Mouse (Mus musculus) liver, embryonic 14.5 days (tissue): ENCODE results near the gene Asb10. TPM values are rescaled to one million over a fixed set of nuclear protein-coding genes. Genes with fewer than 3 reads are reported as not detected.

ENCODE experiments used
- ATAC-seq: fragments of 200-750 bp; cut with Nextera tagmentation; 2 replicates; pipeline ENCODE4 v1.8.0; 2017; ENCODE audit warnings: moderate number of reproducible peaks, mild to moderate bottlenecking, moderate library complexity; ENCODE audit not compliant: insufficient read depth
- DNase-seq, 3 experiments: peaks; one replicate each; pipeline ENCODE4 v3.0.0-alpha.2; 2012 to 2013; ENCODE audit warnings: low read depth in 3 of 3, low spot score in 3 of 3
- H3K27ac ChIP-seq: fragments of 300-500 bp; sonication (generic); 2 replicates; pipeline ENCODE4 v1.5.1; 2014; ENCODE audit warnings: moderate library complexity, mild to moderate bottlenecking, control low read depth, inconsistent platforms
- H3K27me3 ChIP-seq: fragments of 300-500 bp; sonication (generic); 2 replicates; pipeline ENCODE4 v1.6.1; 2014; ENCODE audit warnings: mild to moderate bottlenecking, low read length, moderate library complexity; ENCODE audit not compliant: control insufficient read depth, insufficient read depth
- H3K36me3 ChIP-seq: fragments of 300-500 bp; sonication (generic); replicated peaks from 2 replicates; pipeline ENCODE4 v1.6.1; 2014; ENCODE audit warnings: low read depth; ENCODE audit not compliant: control insufficient read depth, insufficient read depth
- H3K4me1 ChIP-seq, 2 experiments: fragments of 200-500 bp in 1 of 2; fragments of 300-500 bp in 1 of 2; sonication (generic) in 1 of 2; replicated peaks; 2 replicates each; pipeline ENCODE4 v1.6.1; 2012 to 2014; ENCODE audit warnings: antibody characterized with exemption in 1 of 2, inconsistent platforms in 1 of 2, low read length in 1 of 2; ENCODE audit not compliant: control insufficient read depth in 2 of 2, insufficient read depth in 2 of 2
- H3K4me2 ChIP-seq: fragments of 300-500 bp; sonication (generic); 2 replicates; pipeline ENCODE4 v1.6.1; 2014; ENCODE audit warnings: low read depth, mild to moderate bottlenecking, control low read depth, moderate library complexity
- H3K4me3 ChIP-seq, 2 experiments: fragments of 200-500 bp in 1 of 2; fragments of 300-500 bp in 1 of 2; sonication (generic) in 1 of 2; 2 replicates each; pipeline ENCODE4 v1.5.1; 2012 to 2014; ENCODE audit warnings: low read depth in 2 of 2, low read length in 2 of 2, mild to moderate bottlenecking in 2 of 2, control low read depth in 1 of 2, inconsistent platforms in 1 of 2, moderate library complexity in 1 of 2; ENCODE audit not compliant: insufficient read depth in 1 of 2
- H3K9ac ChIP-seq: fragments of 300-500 bp; sonication (generic); replicated peaks from 2 replicates; pipeline ENCODE4 v1.6.1; 2014; ENCODE audit warnings: mild to moderate bottlenecking, control low read depth, moderate library complexity
- H3K9me3 ChIP-seq: fragments of 300-500 bp; sonication (generic); 2 replicates; pipeline ENCODE4 v1.6.1; 2016; ENCODE audit warnings: low read length, mixed read lengths; ENCODE audit not compliant: control insufficient read depth
- CTCF ChIP-seq: IDR thresholded peaks from 2 replicates; pipeline ENCODE4 v1.5.1; 2016; ENCODE audit warnings: antibody characterized with exemption, low read depth, control low read depth
- EP300 ChIP-seq: IDR thresholded peaks from 2 replicates; pipeline ENCODE4 v1.6.1; 2016; ENCODE audit warnings: antibody characterized with exemption, low read depth
- WGBS: fragments of 180-500 bp; shearing (Covaris S2); extraction: QIAGEN DNeasy Blood & Tissue Kit; methylation state at CpG from one replicate; pipeline ENCODE4 v1.1.7; 2014; ENCODE audit not compliant: insufficient replicate concordance; 5-methylcytosine and 5-hydroxymethylcytosine counted together
- polyA plus RNA-seq, 2 experiments: library from polyadenylated mRNA; depleted of rRNA in 1 of 2; stranded (reverse) in 1 of 2; unstranded in 1 of 2; fragments of >200 nt; fragmentation: Nextera tagmentation in 1 of 2; extraction: Ambion mirVana in 1 of 2; gene quantifications; 2 replicates each; pipeline versions ENCODE4 v1.2.1 to v1.2.3; 2012 to 2014

Gene Asb10
- polyA plus RNA-seq, 2 experiments, result 0.08 TPM; not detected in 1

DNA sequence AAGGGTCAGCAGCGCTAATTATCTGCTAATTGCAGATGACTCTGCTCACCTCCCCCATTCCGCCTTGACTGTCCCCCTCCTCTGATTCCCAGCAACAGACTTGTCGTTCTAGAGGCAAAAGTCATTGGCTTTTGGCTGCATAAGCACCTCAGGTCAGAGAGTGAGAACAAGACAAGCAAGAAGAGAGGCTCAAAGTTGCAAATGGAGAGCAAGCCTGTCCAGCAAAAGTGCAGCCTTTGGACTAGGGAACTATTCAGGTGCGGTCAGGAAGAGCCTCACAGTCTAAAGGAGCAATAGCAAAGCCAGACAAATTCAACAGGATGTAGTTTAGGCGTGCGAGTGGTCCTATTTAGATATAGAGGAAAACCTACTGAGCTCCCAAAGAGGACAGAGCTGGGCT is 13.0 kb downstream of the Asb10 start:
- Histone ChIP-seq H3K27me3 (peaks cover 72% of the 10 kb centered on the region), H3K4me1 (no peaks in the 10 kb centered on the region), H3K9ac (no peak overlapping the region), H3K4me2 (no peak overlapping the region), H3K4me3 (no peak overlapping the region), H3K9me3 (no peaks in the 10 kb centered on the region), H3K27ac (no peak overlapping the region), H3K36me3 (no peaks in the 10 kb centered on the region)
- ATAC-seq, result no peak
- TF ChIP-seq EP300 (no peak), CTCF (no peak)
- no peak for DNase-seq
- WGBS, result 14% methylated on average over 6 of the region's 6 CpGs

DNA sequence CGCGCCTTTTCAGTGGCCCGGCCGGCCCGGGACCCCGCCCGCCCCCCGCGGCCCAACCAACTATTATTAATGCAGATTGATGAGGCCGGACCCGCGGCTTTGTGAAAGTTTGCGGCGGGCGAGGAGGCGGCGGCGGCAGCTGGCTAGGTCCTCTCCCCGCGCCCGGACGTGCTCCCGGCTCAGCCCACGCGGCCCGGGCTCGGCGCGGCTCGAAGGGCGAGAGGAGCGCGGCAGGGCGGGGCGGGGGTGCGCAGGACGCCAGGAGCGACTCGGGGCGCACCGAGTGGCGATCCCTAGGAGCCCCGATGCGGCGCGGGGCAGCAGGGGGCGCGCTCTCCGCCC is 13.9 kb downstream of the Asb10 start, which contains the start of gene Gbx1:
TSS of gene Gbx1 (minus strand) at position 314 of the 342 bp plus-strand sequence.
- ATAC-seq (no peak), DNase-seq (no peak)
- peak within 1 kb of the TSS in 1 of 2 experiments; percentile 29; a peak in 2 of 4 replicates for H3K4me3 ChIP-seq
- peaks cover 80% of the 10 kb centered on the region for H3K27me3 ChIP-seq
- no peaks in the 10 kb centered on the region for H3K36me3 ChIP-seq
- no peaks in the 10 kb centered on the region for H3K9me3 ChIP-seq
- TF ChIP-seq EP300 (no peak), CTCF (no peak)
- no peak within 1 kb of the TSS for H3K9ac ChIP-seq
- H3K27ac ChIP-seq, result no peak within 1 kb of the TSS
- WGBS, result under 1% methylated on average over 47 of the region's 49 CpGs
- no peaks in the 10 kb centered on the region for H3K4me1 ChIP-seq
- H3K4me2 ChIP-seq, result peak within 1 kb of the TSS; percentile 42

DNA sequence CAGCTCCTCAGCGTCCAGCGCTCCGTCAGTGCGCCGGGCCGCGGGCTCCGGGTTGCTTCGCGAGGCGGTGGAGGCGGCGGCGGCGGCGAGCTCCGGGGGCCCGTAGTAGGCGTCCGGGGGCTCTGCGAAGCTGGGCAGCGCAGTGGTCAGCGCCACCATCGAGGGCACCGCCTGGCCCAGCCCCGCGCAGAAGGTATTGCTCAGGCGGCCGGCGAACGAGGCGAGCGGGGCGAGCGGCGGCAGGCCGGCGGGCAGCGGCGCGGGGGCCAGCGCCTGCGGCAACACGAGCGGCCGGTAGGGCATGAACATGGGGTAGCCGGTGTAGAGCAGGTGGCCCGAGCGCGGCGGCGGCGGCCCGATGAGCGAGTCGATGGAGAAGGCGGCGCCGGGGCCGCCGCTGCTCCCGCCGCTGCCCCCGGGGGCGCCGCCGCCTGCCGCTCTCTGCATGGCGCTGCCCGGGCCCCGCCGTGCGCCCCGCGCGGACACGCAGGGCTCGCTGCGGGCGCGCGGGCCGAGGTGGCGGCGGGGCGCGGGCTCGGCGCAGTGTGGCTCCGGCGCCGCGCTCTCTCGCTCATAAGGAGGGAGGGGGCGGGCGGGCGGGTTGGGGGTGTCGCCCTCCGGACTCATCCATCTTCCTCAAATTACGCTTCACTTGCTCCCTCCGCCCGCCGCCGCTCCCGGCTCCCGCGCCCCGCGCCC is 14.4 kb downstream of the Asb10 start:
- Histone ChIP-seq H3K36me3 (no peaks in the 10 kb centered on the region), H3K4me1 (no peaks in the 10 kb centered on the region), H3K27ac (no peak overlapping the region), H3K4me3 (peak overlapping the region in 1 of 2 experiments; percentile 29; a peak in 2 of 4 replicates), H3K9ac (no peak overlapping the region), H3K9me3 (no peaks in the 10 kb centered on the region), H3K4me2 (peak overlapping the region; percentile 42), H3K27me3 (peaks cover 85% of the 10 kb centered on the region)
- DNase-seq (no peak), ATAC-seq (no peak)
- WGBS, result 1% methylated on average over 85 of the region's 109 CpGs
- TF ChIP-seq EP300 (no peak), CTCF (no peak)

DNA sequence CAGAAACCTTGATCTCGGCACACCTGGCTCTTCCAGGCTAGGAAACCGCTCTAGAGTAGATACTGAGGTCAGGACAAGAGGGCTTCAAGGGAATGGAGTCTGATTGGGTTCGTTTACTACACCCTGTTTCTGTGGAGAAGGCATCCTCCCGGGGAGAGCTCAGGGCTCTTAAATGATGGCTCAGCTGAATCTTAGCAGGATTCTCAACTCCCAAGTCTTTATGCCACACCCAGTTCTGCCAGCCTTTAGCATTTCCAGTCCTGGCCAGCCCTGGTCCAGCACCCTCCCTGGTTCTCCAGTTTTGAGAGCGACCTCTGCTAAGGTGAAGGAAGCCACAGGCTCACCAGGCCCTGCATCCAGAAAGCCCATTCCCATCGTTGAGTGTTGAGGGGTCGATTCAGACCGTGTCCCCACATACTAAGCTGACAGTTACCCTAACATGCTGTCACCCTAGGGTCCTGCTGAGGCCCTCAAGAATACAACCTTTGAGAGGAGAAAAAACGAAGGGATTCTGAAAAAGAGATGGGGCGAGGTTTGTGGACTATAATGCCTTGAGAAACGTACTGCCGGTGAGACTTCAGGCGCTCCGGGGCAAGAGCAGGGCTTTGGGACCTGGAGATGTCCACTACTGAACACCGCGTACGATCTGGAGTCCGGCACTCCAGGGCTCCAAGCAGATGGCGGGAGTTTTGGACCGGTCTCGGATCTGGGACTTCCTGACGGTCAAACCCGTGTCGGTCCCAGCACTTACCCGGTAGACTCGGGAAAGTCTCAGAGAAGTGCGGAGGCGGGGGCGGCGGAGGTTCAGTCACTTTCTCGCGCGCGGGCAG is 15.2 kb downstream of the Asb10 start:
- ATAC-seq (no peak), DNase-seq (no peak)
- H3K4me2 ChIP-seq, result no peak overlapping the region
- no peak overlapping the region for H3K27ac ChIP-seq
- no peaks in the 10 kb centered on the region for H3K36me3 ChIP-seq
- 0 out of 4 replicates have a peak overlapping the region, but pooled peaks of 1 of the 2 experiments have one; percentile 29 for H3K4me3 ChIP-seq
- no peak overlapping the region for H3K9ac ChIP-seq
- WGBS, result 4% methylated on average over 32 of the region's 34 CpGs
- no peaks in the 10 kb centered on the region for H3K4me1 ChIP-seq
- TF ChIP-seq CTCF (no peak), EP300 (no peak)
- H3K9me3 ChIP-seq, result no peaks in the 10 kb centered on the region
- H3K27me3 ChIP-seq, result peaks cover 86% of the 10 kb centered on the region

DNA sequence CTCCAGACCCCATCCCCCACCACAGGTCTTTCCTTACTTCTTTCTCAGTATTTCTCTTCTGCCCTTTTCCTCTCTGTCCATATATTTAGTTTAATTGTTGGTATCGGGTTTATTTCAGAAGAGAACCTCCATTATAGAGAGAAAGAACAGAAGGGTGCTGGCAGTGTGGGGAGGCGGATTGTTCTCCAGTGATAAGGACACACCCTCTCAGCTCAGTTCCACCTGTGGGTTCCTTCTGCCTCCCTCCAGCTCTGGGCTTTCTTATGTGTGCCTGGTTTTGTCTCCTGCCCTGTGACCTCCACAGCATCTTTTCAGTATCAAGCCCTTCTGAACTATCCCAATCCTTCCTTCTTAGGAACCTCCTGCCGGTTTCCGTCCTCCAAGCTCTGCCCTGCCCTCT is 16.3 kb downstream of the Asb10 start:
- Histone ChIP-seq H3K27ac (no peak overlapping the region), H3K9me3 (no peaks in the 10 kb centered on the region), H3K36me3 (no peaks in the 10 kb centered on the region), H3K9ac (no peak overlapping the region), H3K27me3 (peaks cover 82% of the 10 kb centered on the region), H3K4me2 (no peak overlapping the region), H3K4me1 (no peaks in the 10 kb centered on the region), H3K4me3 (no peak overlapping the region)
- ATAC-seq, result no peak
- WGBS, result 11% methylated on average over 4 of the region's 4 CpGs
- TF ChIP-seq CTCF (no peak), EP300 (no peak)
- no peak for DNase-seq
